Mouse (Mus musculus) liver, embryonic 15.5 days (tissue): ENCODE results near the gene Rtl3. TPM values are rescaled to one million over a fixed set of nuclear protein-coding genes. Genes with fewer than 3 reads are reported as not detected.

Experiments used
- polyA plus RNA-seq: library from polyadenylated mRNA; unstranded; fragments of >200 nt; fragmentation: Nextera tagmentation; extraction: Ambion mirVana; gene quantifications from 2 replicates; pipeline ENCODE4 v1.2.1, GENCODE M21; 2015

Gene Rtl3
- polyA plus RNA-seq, 1 experiment from 2014 or later, result 4.2 TPM

Other genes with a start within 250 kb of the Rtl3 start
- gene Cysltr1, start 237.0 kb downstream of the Rtl3 start, polyA plus RNA-seq, result 1.4 and 1.7 TPM in 2 replicates
- 1.4 and 1.7 TPM in 2 replicates for gene Lpar4, start 80.0 kb upstream of the Rtl3 start, polyA plus RNA-seq
- gene P2ry10, start 247.8 kb upstream of the Rtl3 start, polyA plus RNA-seq, result 0.05 and 0.06 TPM in 2 replicates